Mouse (Mus musculus) kidney, embryonic 14.5 days (tissue): ENCODE data around the gene Nav2. TPM values are rescaled to one million over a fixed set of nuclear protein-coding genes. Genes with fewer than 3 reads are reported as not detected.

Experiments
- ATAC-seq: fragments of 200-750 bp; cut with Nextera tagmentation; 2 replicates; pipeline ENCODE4 v1.8.0; 2017; ENCODE audit warnings: moderate number of reproducible peaks, mild to moderate bottlenecking, moderate TSS enrichment, moderate library complexity; ENCODE audit not compliant: low FRiP score, low TSS enrichment
- H3K27ac ChIP-seq: fragments of 300-500 bp; sonication (generic); 2 replicates; pipeline ENCODE4 v1.5.1; 2014; ENCODE audit warnings: low read depth, mild to moderate bottlenecking, low read length, moderate library complexity, mixed read lengths
- H3K27me3 ChIP-seq: fragments of 300-500 bp; sonication (generic); 2 replicates; pipeline ENCODE4 v1.6.1; 2014; ENCODE audit warnings: mild to moderate bottlenecking, low read length; ENCODE audit not compliant: control insufficient read depth, insufficient read depth
- H3K36me3 ChIP-seq: fragments of 300-500 bp; sonication (generic); 2 replicates; pipeline ENCODE4 v1.6.1; 2014; ENCODE audit warnings: low read length, mixed read lengths; ENCODE audit not compliant: control insufficient read depth, insufficient read depth
- H3K4me1 ChIP-seq: fragments of 300-500 bp; sonication (generic); 2 replicates; pipeline ENCODE4 v1.6.1; 2014; ENCODE audit warnings: low read length, mixed read lengths; ENCODE audit not compliant: control insufficient read depth, insufficient read depth
- H3K4me2 ChIP-seq: fragments of 300-500 bp; sonication (generic); replicated peaks from 2 replicates; pipeline ENCODE4 v1.6.1; 2014; ENCODE audit warnings: low read depth, mild to moderate bottlenecking, low read length
- H3K4me3 ChIP-seq: fragments of 300-500 bp; sonication (generic); 2 replicates; pipeline ENCODE4 v1.5.1; 2014; ENCODE audit warnings: mild to moderate bottlenecking, low read length
- H3K9ac ChIP-seq: fragments of 300-500 bp; sonication (generic); 2 replicates; pipeline ENCODE4 v1.6.1; 2014; ENCODE audit warnings: low read depth, mild to moderate bottlenecking, low read length, moderate library complexity
- H3K9me3 ChIP-seq: fragments of 300-500 bp; sonication (generic); 2 replicates; pipeline ENCODE4 v1.6.1; 2016; ENCODE audit warnings: low read length; ENCODE audit not compliant: control insufficient read depth
- WGBS: fragments of 180-500 bp; shearing (Covaris S2); extraction: QIAGEN DNeasy Blood & Tissue Kit; methylation state at CpG from one replicate; pipeline ENCODE4 v1.1.7; 2014; 5-methylcytosine and 5-hydroxymethylcytosine counted together
- polyA plus RNA-seq: library from polyadenylated mRNA; unstranded; fragments of >200 nt; fragmentation: Nextera tagmentation; extraction: Ambion mirVana; gene quantifications from 2 replicates; pipeline ENCODE4 v1.2.1, GENCODE M21; 2014

Nav2 gene
- polyA plus RNA-seq, 1 experiment from 2014 or later: 49.2 TPM

DNA sequence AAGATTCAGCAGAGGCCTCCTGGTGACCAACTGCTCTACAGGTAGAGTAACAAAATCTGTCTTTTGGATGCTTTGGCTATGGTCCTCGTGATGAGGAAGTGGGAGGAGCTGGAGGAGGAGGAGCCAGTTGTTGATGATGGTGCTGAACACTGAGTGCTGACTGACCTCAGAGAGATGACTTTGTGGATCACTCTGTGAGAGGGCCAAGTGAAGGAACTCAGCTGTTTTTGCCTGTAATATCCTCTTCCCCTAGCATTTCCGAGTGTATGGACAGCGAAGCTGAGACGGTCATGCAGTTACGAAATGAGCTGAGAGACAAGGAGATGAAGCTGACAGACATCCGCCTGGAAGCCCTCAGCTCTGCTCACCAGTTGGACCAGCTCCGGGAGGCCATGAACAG, 674.0 kb downstream of the Nav2 start:
- no peaks in the 10 kb centered on the region for H3K4me1 ChIP-seq
- 79% methylated on average over 7 of the region's 7 CpGs for WGBS
- peaks cover 78% of the 10 kb centered on the region for H3K36me3 ChIP-seq
- no peak overlapping the region for H3K4me2 ChIP-seq
- H3K4me3 ChIP-seq: no peak overlapping the region
- no peak overlapping the region for H3K9ac ChIP-seq
- H3K27me3 ChIP-seq: no peaks in the 10 kb centered on the region
- no peak overlapping the region for H3K27ac ChIP-seq
- H3K9me3 ChIP-seq: no peaks in the 10 kb centered on the region
- no peak for ATAC-seq

DNA sequence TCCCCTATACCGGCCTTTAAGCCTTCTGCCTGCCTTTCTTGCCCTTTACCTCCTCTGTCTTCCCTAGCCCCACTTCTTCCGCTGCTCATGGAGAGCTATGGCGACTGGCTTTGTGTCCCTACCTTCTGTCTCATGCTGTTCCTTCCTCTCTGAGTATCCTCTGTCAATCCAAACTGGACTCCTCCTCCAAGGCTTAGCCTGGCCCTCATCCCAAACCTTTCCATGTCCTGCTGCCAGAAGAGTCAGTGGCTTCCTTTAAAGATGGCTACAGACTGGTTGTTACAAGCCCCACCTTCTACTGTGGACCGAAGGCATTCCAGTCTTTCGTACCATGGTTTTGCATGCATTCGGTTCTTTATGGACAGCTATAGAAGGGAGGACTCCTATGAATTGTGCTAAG, 674.7 kb downstream of the Nav2 start:
- 95% methylated on average over 6 of the region's 6 CpGs for WGBS
- ATAC-seq: no peak
- Histone ChIP-seq H3K27me3 (no peaks in the 10 kb centered on the region), H3K4me2 (no peak overlapping the region), H3K4me3 (no peak overlapping the region), H3K4me1 (no peaks in the 10 kb centered on the region), H3K36me3 (peaks cover 79% of the 10 kb centered on the region), H3K9ac (no peak overlapping the region), H3K9me3 (no peaks in the 10 kb centered on the region), H3K27ac (no peak overlapping the region)

DNA sequence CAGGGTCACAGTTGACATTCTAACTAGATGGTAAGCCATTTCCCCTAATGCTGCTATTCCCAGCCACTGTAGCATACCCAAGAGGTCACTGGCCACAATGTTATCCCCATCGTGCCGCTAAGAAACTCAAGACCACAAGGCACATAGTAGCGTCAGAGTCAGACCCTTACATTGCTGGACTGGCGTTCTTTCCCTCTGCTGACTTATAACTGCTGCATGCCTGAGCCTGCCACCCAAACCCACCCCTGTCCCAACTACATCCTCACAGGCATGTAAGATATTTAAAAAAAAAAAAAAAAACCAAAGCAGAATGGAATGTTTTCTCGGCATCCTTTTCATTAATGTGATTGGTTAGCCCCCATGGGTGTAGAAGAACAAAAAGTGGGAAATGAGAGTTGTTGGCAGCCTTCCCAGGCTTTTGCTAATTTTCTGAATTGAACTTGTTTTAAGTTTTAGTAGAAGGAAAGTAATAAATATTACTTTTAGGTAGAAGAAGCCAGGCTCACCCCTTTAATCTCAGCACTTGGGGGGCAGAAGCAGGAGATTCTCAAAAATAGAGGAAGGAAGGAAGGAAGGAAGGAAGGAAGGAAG, 678.1 kb downstream of the Nav2 start:
- no peak overlapping the region for H3K4me2 ChIP-seq
- no peaks in the 10 kb centered on the region for H3K27me3 ChIP-seq
- no peaks in the 10 kb centered on the region for H3K9me3 ChIP-seq
- no peak overlapping the region for H3K27ac ChIP-seq
- no peak overlapping the region for H3K9ac ChIP-seq
- H3K4me1 ChIP-seq: no peaks in the 10 kb centered on the region
- no peak for ATAC-seq
- peaks cover 85% of the 10 kb centered on the region for H3K36me3 ChIP-seq
- WGBS: 82% methylated on average over 5 of the region's 5 CpGs
- H3K4me3 ChIP-seq: no peak overlapping the region

DNA sequence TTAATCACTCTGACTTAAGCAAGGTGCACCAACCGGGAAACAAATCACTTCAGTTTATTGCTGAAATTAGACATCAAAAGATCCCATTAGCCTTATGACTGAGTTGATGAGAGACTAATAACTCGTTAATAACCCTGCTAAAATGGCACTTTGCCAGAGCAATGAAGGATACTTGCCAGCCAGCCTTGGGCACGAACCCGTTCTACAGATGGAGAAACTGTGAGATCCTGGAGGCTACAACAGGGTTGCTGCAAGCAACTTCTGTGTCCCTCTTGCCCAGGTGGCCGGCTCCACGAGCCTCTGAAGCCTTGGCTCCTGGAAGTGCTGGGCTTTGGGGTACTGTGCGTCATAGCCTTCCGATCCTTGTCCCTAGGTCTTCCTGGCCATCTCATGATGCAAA, 681.1 kb downstream of the Nav2 start:
- no peaks in the 10 kb centered on the region for H3K9me3 ChIP-seq
- H3K9ac ChIP-seq: no peak overlapping the region
- no peak overlapping the region for H3K4me3 ChIP-seq
- 84% methylated on average over 8 of the region's 8 CpGs for WGBS
- peaks cover 89% of the 10 kb centered on the region for H3K36me3 ChIP-seq
- H3K4me2 ChIP-seq: no peak overlapping the region
- H3K27me3 ChIP-seq: no peaks in the 10 kb centered on the region
- H3K27ac ChIP-seq: no peak overlapping the region
- no peaks in the 10 kb centered on the region for H3K4me1 ChIP-seq
- no peak for ATAC-seq

DNA sequence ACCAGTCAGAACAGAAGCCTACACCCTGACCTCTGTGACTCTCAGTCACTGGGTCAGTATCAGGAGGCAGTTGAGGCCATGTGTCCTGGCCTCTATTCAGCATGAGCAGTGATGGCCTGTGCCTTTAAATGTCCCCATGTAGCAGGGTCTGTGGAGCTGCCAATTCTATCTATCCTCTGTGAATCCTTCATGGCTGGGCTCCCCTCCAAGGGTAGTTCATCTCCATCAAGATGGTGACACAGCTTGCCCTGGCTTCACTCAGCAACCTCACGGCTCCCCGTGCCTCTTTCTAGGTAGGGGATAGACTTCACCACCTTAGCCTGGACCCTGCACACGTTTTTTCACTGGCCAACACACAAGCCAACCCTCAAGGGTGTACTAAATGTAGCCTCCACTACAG, 689.3 kb downstream of the Nav2 start:
- Histone ChIP-seq H3K9ac (no peak overlapping the region), H3K4me3 (no peak overlapping the region), H3K27ac (no peak overlapping the region), H3K27me3 (no peaks in the 10 kb centered on the region), H3K36me3 (peaks cover 84% of the 10 kb centered on the region), H3K9me3 (no peaks in the 10 kb centered on the region), H3K4me1 (no peaks in the 10 kb centered on the region), H3K4me2 (no peak overlapping the region)
- WGBS: 91% methylated on average over 3 of the region's 3 CpGs
- ATAC-seq: no peak

DNA sequence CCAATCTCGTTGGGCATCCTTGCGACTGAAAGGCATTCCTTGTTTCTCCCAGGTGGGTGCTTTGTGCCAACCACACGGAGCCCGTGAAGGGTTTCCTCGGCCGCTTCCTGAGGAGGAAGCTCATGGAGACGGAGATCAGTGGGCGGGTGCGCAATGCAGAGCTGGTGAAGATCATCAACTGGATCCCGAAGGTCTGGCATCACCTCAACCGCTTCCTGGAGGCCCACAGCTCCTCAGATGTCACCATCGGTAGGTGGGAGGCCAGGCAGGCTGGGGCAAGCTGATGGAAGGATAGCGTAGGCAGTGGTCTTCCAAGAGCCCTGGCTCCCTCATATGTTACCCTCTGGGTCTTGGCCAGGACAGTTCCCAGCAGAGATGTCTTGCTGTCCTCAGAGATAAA, 689.7 kb downstream of the Nav2 start:
- Histone ChIP-seq H3K9me3 (no peaks in the 10 kb centered on the region), H3K4me1 (no peaks in the 10 kb centered on the region), H3K36me3 (peaks cover 85% of the 10 kb centered on the region), H3K4me3 (no peak overlapping the region), H3K27me3 (no peaks in the 10 kb centered on the region), H3K4me2 (no peak overlapping the region), H3K27ac (no peak overlapping the region), H3K9ac (no peak overlapping the region)
- ATAC-seq: no peak
- WGBS: 95% methylated on average over 13 of the region's 13 CpGs

DNA sequence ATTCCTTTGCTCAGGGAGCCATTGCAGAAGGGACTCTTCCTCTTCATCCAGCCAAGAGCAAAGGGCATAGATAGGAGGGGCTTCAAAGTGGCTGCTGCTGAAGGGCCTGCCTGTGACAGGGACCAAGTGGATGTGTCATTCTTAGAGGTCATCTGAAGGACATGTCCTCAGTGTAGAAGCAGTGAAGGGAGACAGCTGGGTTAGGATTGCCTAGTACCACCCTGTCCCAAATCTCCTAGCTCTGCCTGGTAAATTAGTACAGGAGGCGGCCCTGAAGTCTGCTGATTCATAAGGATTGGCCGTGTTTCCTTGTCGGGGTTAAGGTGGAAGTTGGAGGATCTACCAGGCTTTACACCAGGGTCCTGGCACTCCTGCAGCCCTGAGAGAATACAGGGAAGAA, 691.4 kb downstream of the Nav2 start:
- Histone ChIP-seq H3K9ac (no peak overlapping the region), H3K4me2 (no peak overlapping the region), H3K4me3 (no peak overlapping the region), H3K27ac (no peak overlapping the region), H3K9me3 (no peaks in the 10 kb centered on the region), H3K36me3 (peaks cover 77% of the 10 kb centered on the region), H3K4me1 (no peaks in the 10 kb centered on the region), H3K27me3 (no peaks in the 10 kb centered on the region)
- 95% methylated on average over 3 of the region's 3 CpGs for WGBS
- ATAC-seq: no peak

DNA sequence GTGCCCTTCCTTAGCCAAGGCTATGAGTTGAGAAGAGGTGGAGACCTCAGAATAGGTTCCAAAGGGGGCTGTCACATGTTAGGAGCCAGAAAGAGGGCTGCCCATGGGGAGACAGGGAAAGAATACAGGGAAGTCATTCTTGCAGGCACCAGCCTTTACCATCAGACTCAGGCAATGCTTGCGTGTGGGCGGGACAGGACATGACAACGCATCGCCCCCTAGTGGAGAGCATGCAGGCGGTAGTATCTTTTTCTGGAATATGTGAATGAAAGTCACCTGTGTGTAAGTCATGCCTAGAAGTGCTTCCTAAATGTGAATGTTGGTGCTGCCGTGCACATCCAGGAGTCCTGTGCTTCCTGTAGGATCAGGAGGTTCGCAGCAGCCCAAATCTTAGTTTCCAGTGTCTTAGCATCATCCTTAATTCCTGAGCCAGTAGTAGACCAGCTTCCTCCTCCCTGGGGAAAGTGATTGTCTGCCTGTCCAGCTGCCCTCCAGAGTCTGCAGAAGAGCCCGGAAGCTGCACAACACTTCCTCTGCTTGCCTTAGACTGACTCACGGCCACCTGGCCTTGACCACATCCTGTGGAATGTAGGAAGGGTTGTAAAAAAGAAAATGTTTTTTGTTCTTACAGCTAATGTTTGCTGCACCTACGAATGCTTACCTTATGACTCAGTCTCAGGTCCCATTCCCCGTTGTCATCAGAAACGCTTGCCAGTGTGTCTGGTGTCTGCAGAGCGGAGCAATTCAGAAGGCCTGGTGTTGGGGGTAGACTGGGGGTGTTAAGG, 692.9 kb downstream of the Nav2 start:
- no peaks in the 10 kb centered on the region for H3K4me1 ChIP-seq
- H3K4me3 ChIP-seq: no peak overlapping the region
- peak; percentile 55 for ATAC-seq
- H3K36me3 ChIP-seq: peaks cover 72% of the 10 kb centered on the region
- H3K9me3 ChIP-seq: no peaks in the 10 kb centered on the region
- H3K27me3 ChIP-seq: no peaks in the 10 kb centered on the region
- H3K9ac ChIP-seq: no peak overlapping the region
- 54% methylated on average over 13 of the region's 13 CpGs for WGBS
- H3K27ac ChIP-seq: no peak overlapping the region
- no peak overlapping the region for H3K4me2 ChIP-seq

DNA sequence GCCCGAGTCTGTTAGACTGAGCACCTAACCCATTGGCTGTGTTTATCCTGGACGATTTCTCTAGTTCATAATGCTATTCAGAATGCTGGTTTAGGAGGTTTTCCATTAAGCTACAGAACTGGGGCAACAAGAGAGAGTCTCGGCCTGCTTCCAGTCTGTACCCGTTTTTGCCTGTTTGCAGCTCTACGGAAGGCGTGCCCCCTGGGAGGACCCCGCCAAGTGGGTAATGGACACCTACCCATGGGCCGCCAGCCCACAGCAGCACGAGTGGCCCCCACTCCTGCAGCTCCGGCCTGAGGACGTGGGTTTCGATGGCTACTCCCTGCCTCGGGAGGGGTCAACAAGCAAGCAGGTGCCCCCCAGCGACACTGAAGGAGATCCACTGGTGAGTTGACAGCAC, 695.7 kb downstream of the Nav2 start:
- H3K4me2 ChIP-seq: no peak overlapping the region
- peaks cover 52% of the 10 kb centered on the region for H3K36me3 ChIP-seq
- no peak overlapping the region for H3K4me3 ChIP-seq
- no peak overlapping the region for H3K27ac ChIP-seq
- no peak overlapping the region for H3K9ac ChIP-seq
- 90% methylated on average over 14 of the region's 14 CpGs for WGBS
- no peak for ATAC-seq
- H3K4me1 ChIP-seq: peaks cover 9% of the 10 kb centered on the region; the same call in 1 of the 2 replicates
- no peaks in the 10 kb centered on the region for H3K9me3 ChIP-seq
- no peaks in the 10 kb centered on the region for H3K27me3 ChIP-seq
